Mouse (Mus musculus): ENCODE results near the gene Hypk. TPM values are rescaled to one million over a fixed set of nuclear protein-coding genes. Genes with fewer than 3 reads are reported as not detected.

The Hypk gene
- polyA plus RNA-seq, 1 experiment from 2014 or later = 110 TPM

DNA sequence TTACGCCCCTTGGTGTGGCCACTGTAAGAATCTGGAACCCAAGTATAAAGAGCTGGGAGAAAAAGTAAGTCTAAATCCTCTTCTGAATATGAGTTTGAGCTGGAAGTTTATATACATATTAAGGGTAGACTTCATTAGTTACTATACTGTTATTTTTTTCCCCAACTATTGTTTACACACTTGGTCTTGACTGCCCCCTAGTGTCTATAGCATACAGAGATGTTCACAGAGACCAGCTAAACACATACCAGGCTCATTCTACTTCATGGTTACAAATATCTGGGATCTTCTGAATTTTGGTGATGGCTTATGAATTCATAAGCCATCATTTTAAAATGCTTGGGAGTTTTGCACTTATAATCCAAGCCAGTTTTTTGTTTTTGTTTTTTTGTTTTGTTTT is 18.2 kb upstream of the Hypk start:
- no peak overlapping the region for H3K27ac ChIP-seq (replicated peaks)
- no peaks in the 10 kb centered on the region for H3K4me1 ChIP-seq (replicated peaks)
- no peaks in the 10 kb centered on the region for H3K27me3 ChIP-seq
- H3K4me2 ChIP-seq = no peak overlapping the region
- no peaks in the 10 kb centered on the region for H3K9me3 ChIP-seq
- peaks cover 94% of the 10 kb centered on the region for H3K36me3 ChIP-seq
- no peak overlapping the region for H3K9ac ChIP-seq
- WGBS = 97% methylated on average over 1 of the region's 1 CpGs
- ATAC-seq (ENCODE audit: low FRiP score, low read depth) = no peak
- no peak overlapping the region for H3K4me3 ChIP-seq

DNA sequence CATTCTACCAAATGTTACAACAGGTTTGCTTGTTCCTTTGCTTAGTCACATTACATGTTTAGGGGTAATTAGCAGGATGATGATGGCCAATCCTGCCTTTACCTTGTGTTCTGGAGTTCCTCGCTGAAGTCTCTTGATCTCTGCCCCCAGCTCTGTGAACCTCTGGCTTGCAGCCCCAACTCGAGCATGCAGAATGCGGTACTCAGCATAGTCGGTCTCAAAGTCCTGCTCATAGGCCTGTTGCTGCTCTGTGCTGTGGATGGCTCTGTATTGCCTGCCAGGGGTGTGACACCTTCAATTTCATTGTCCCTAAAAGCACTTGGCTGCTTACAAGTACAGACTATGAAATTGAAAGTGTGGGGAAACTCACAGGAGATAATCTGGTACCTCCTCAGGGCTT is 13.3 kb upstream of the Hypk start:
- Histone ChIP-seq H3K4me2 (no peak overlapping the region), H3K9ac (no peak overlapping the region), H3K4me1 (replicated peaks) (peaks cover 16% of the 10 kb centered on the region), H3K4me3 (no peak overlapping the region), H3K27me3 (peaks cover 26% of the 10 kb centered on the region), H3K27ac (replicated peaks) (no peak overlapping the region), H3K9me3 (no peaks in the 10 kb centered on the region), H3K36me3 (peaks cover 46% of the 10 kb centered on the region)
- ATAC-seq (ENCODE audit: low FRiP score, low read depth) = no peak
- WGBS = 85% methylated on average over 4 of the region's 4 CpGs

DNA sequence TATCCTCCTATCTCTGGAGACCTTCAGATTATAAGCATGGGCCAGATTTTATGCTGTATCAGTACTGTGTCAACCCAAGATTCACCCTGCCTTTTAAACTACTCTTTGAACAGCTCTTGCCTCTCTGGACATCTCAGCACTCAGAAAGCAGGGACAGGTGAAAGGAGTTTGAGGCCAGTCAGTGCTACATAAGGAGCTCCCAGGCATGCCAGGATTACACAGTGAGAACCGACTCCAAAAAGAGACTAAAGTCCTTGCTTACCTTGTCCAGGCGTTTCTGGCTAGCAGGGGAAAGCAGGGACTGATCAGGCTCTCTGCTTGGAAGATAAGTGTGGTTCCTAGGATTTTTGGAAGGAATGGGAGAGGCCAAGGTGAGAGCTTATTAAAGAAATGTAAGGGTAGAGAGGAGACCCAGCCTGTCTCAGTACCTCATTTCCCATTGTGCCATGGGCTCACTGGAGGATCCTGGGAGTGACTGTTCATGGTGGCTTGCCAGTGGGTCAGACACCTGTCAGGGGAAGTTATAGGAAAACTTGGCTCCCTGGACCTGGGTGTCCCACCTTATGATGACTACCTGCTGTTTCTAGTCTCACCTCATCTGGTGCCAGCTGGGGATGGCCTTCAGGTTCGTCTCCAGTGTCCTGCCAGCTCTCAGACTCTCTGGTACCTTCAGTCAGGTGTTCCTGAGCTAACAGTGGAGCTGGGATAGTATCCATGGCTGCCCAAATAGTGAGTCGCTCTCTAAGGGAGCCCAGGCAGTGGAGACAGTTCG is 12.1 kb upstream of the Hypk start:
- no peak overlapping the region for H3K4me2 ChIP-seq
- peaks cover 33% of the 10 kb centered on the region for H3K36me3 ChIP-seq
- H3K9me3 ChIP-seq = no peaks in the 10 kb centered on the region
- H3K27me3 ChIP-seq = peaks cover 26% of the 10 kb centered on the region
- peaks cover 16% of the 10 kb centered on the region for H3K4me1 ChIP-seq (replicated peaks)
- no peak overlapping the region for H3K4me3 ChIP-seq
- no peak for ATAC-seq (ENCODE audit: low FRiP score, low read depth)
- no peak overlapping the region for H3K27ac ChIP-seq (replicated peaks)
- no peak overlapping the region for H3K9ac ChIP-seq
- WGBS = 57% methylated on average over 5 of the region's 5 CpGs

GRCm38 (mm10) chr2:121441800-121442199 is 11.3 kb upstream of the Hypk start:
- 0 out of 2 replicates have a peak, but pooled peaks have one; percentile 23 for ATAC-seq (ENCODE audit: low FRiP score, low read depth)
- Histone ChIP-seq H3K4me3 (peak overlapping the region; percentile 29), H3K36me3 (peaks cover 31% of the 10 kb centered on the region), H3K27ac (replicated peaks) (no peak overlapping the region), H3K4me2 (peak overlapping the region; percentile 58), H3K9ac (no peak overlapping the region), H3K4me1 (replicated peaks) (peaks cover 16% of the 10 kb centered on the region), H3K9me3 (no peaks in the 10 kb centered on the region), H3K27me3 (peaks cover 26% of the 10 kb centered on the region)
- 11% methylated on average over 11 of the region's 11 CpGs for WGBS

- peaks cover 26% of the 10 kb centered on the region for H3K27me3 ChIP-seq
- H3K4me2 ChIP-seq = peak overlapping the region; percentile 58
- H3K36me3 ChIP-seq = peaks cover 24% of the 10 kb centered on the region
- 2% methylated on average over 30 of the region's 30 CpGs for WGBS
- H3K4me1 ChIP-seq (replicated peaks) = peaks cover 16% of the 10 kb centered on the region
- ATAC-seq (ENCODE audit: low FRiP score, low read depth) = peak; percentile 49; the same call in 1 of the 2 replicates
- no peaks in the 10 kb centered on the region for H3K9me3 ChIP-seq
- no peak overlapping the region for H3K27ac ChIP-seq (replicated peaks)
- no peak overlapping the region for H3K9ac ChIP-seq
- peak overlapping the region; percentile 29 for H3K4me3 ChIP-seq
These were observed 10.6 kb upstream of the Hypk start for GRCm38 (mm10) chr2:121442259-121443067.

DNA sequence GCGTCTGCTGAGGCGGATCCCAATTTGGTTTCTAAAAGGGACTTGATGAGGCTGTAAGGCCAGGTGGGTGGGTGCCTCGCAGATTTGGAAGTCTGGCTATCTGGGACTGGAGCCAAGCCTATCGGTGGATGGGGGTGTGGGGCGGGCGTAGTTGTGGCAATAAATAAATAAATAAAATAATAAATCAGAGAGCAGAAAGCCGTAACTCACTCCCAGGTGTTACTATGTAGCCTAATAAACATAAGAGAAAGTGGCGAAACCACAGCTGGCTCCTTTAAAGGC is 10.1 kb upstream of the Hypk start:
- no peak for ATAC-seq (ENCODE audit: low FRiP score, low read depth)
- Histone ChIP-seq H3K27ac (replicated peaks) (no peak overlapping the region), H3K9me3 (no peaks in the 10 kb centered on the region), H3K36me3 (peaks cover 19% of the 10 kb centered on the region), H3K9ac (no peak overlapping the region), H3K4me1 (replicated peaks) (peaks cover 19% of the 10 kb centered on the region), H3K4me2 (peak overlapping the region; percentile 58), H3K27me3 (peaks cover 26% of the 10 kb centered on the region), H3K4me3 (peak overlapping the region; percentile 29)
- WGBS = 15% methylated on average over 8 of the region's 8 CpGs

DNA sequence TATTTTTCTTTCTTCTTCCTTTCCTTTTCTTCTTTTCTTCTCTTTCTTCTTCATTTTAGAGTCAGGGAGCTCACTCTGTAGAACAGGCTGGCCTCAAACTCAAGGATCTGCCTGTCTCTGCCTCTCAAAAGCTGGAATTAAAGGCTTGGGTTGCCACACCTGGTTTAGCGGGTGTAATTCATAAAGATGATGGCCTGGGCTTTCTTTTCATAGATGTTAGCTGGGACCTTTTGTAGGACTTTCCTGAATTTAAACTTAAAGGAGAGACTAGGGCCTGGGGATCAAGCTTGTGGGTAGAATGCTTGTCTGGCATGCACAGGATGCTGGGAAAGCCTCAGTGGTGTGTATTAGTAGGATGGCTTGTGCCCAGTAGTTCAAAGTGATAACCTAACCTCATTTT is 8.9 kb upstream of the Hypk start, which contains the start of gene Ell3:
TSS of gene Ell3 (minus strand) at position 101 of the 400 bp plus-strand sequence.
- Histone ChIP-seq H3K36me3 (peaks cover 7% of the 10 kb centered on the region), H3K27me3 (peaks cover 26% of the 10 kb centered on the region), H3K4me3 (no peak within 1 kb of the TSS), H3K9ac (no peak within 1 kb of the TSS), H3K4me1 (replicated peaks) (peaks cover 25% of the 10 kb centered on the region), H3K4me2 (peak within 1 kb of the TSS; percentile 58; the same call in 1 of the 2 replicates), H3K9me3 (no peaks in the 10 kb centered on the region), H3K27ac (replicated peaks) (no peak within 1 kb of the TSS)
- 89% methylated on average over 1 of the region's 1 CpGs for whole genome bisulfite sequencing
- no peak for ATAC-seq (ENCODE audit: low FRiP score, low read depth)

DNA sequence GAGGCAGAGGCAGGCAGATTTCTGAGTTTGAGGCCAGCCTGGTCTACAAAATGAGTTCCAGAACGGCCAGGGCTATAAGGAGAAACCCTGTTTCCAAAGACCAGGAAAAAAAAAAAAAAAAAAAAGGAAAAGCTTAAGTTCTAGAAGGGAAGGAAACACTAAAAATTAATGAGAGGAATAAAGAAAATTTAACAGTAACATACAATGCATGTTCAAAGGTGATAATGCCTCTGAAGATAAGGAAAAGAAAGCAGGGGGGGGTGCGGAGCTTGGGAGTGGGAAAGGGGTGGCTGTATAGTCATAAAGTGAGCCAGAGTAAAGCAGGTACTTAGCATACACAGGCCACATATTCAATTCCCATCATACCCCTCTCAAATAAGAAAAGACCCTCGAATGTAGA is 8.0 kb upstream of the Hypk start:
- no peak overlapping the region for H3K4me2 ChIP-seq
- H3K27me3 ChIP-seq = peaks cover 26% of the 10 kb centered on the region
- no peak overlapping the region for H3K27ac ChIP-seq (replicated peaks)
- no peaks in the 10 kb centered on the region for H3K36me3 ChIP-seq
- H3K9ac ChIP-seq = no peak overlapping the region
- WGBS = 89% methylated on average over 3 of the region's 3 CpGs
- H3K9me3 ChIP-seq = no peaks in the 10 kb centered on the region
- peaks cover 27% of the 10 kb centered on the region for H3K4me1 ChIP-seq (replicated peaks)
- no peak for ATAC-seq (ENCODE audit: low FRiP score, low read depth)
- H3K4me3 ChIP-seq = no peak overlapping the region

DNA sequence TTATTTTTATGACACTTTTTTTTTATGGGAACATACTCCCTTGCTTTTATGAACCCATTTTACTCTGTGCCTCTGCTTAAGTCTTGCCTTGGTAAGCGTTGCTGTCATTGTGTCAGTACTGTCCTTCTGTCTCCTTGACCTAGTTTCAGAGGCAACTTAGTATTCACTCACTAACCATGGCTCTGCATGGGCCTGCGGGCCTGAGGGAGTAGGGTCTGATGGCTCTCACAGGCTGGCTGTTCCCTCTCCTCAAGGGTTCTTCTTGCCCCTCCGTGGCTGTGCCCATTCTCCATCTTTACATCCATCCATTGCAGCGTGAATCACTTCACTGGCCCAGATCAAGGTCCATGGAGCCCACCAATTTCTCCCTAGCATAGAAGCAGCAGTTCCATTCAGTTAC is 6.6 kb upstream of the Hypk start:
- Histone ChIP-seq H3K4me1 (replicated peaks) (peaks cover 38% of the 10 kb centered on the region), H3K27ac (replicated peaks) (no peak overlapping the region), H3K27me3 (peaks cover 17% of the 10 kb centered on the region), H3K36me3 (0 out of 2 replicates have a peak, but pooled peaks cover 2% of the 10 kb centered on the region), H3K9ac (no peak overlapping the region), H3K4me3 (no peak overlapping the region), H3K4me2 (no peak overlapping the region), H3K9me3 (no peaks in the 10 kb centered on the region)
- 85% methylated on average over 4 of the region's 4 CpGs for WGBS
- ATAC-seq (ENCODE audit: low FRiP score, low read depth) = no peak

- H3K9ac ChIP-seq = no peak overlapping the region
- ATAC-seq (ENCODE audit: low FRiP score, low read depth) = no peak
- H3K9me3 ChIP-seq = no peaks in the 10 kb centered on the region
- no peak overlapping the region for H3K27ac ChIP-seq (replicated peaks)
- peaks cover 37% of the 10 kb centered on the region for H3K4me1 ChIP-seq (replicated peaks)
- no peak overlapping the region for H3K4me2 ChIP-seq
- H3K36me3 ChIP-seq = 0 out of 2 replicates have a peak, but pooled peaks cover 3% of the 10 kb centered on the region
- 93% methylated on average over 3 of the region's 3 CpGs for WGBS
- peaks cover 12% of the 10 kb centered on the region for H3K27me3 ChIP-seq
- no peak overlapping the region for H3K4me3 ChIP-seq
These were observed 6.1 kb upstream of the Hypk start for GRCm38 (mm10) chr2:121447006-121447405.

- ATAC-seq (ENCODE audit: low FRiP score, low read depth) = no peak
- Histone ChIP-seq H3K4me2 (peak overlapping the region; percentile 81), H3K4me3 (peak overlapping the region; percentile 99), H3K27ac (replicated peaks) (peak overlapping the region; percentile 98), H3K4me1 (replicated peaks) (peaks cover 26% of the 10 kb centered on the region), H3K9ac (peak overlapping the region; percentile 39; the same call in 1 of the 2 replicates), H3K36me3 (peaks cover 9% of the 10 kb centered on the region), H3K27me3 (peaks cover 6% of the 10 kb centered on the region; the same call in 1 of the 2 replicates), H3K9me3 (no peaks in the 10 kb centered on the region)
- WGBS = 19% methylated on average over 9 of the region's 9 CpGs
These were observed 5.0 kb upstream of the Hypk start for GRCm38 (mm10) chr2:121448136-121448535.
